Mouse (Mus musculus) MEL (cell line): ENCODE measurements at regions not wholly inside any gene's neighbourhood (a gene's known extent, or its start where the extent isn't known, plus 50 kb on each side); places are given as distances from the start of the nearest gene placed in this dataset.

Experiments used
- DNase-seq: peaks from one replicate; pipeline ENCODE4 v3.0.0; 2011; ENCODE audit warnings: low read depth, low spot score
- H3K27ac ChIP-seq: 2 replicates; pipeline ENCODE4 v1.5.1; 2012; ENCODE audit warnings: low read depth, mild to moderate bottlenecking, control low read depth, low read length, moderate library complexity; ENCODE audit not compliant: control insufficient read depth
- H3K27me3 ChIP-seq, 2 experiments: fragments of 150-350 bp in 1 of 2; sonication (generic) in 1 of 2; 2 replicates each; pipeline ENCODE4 v1.6.1; 2012; ENCODE audit warnings: low read length in 2 of 2, mild to moderate bottlenecking in 2 of 2, improper control_type of control experiment in 1 of 2, moderate library complexity in 1 of 2; ENCODE audit not compliant: insufficient read depth in 2 of 2, control insufficient read depth in 1 of 2
- H3K36me3 ChIP-seq, 2 experiments: 2 replicates each; pipeline ENCODE4 v1.6.1; 2012 to 2014; ENCODE audit warnings: low read length in 2 of 2, improper control_type of control experiment in 1 of 2, inconsistent platforms in 1 of 2, mild to moderate bottlenecking in 1 of 2; ENCODE audit not compliant: insufficient read depth in 2 of 2, control insufficient read depth in 1 of 2
- H3K4me1 ChIP-seq, 2 experiments: fragments of 150-350 bp in 1 of 2; sonication (generic) in 1 of 2; 2 replicates each; pipeline ENCODE4 v1.6.1; 2012; ENCODE audit warnings: low read length in 2 of 2, improper control_type of control experiment in 1 of 2, mild to moderate bottlenecking in 1 of 2; ENCODE audit not compliant: insufficient read depth in 2 of 2, control insufficient read depth in 1 of 2
- H3K4me3 ChIP-seq, 2 experiments: fragments of 150-350 bp in 1 of 2; sonication (generic) in 1 of 2; 2 replicates each; pipeline ENCODE4 v1.5.1; 2012; ENCODE audit warnings: low read depth in 2 of 2, low read length in 2 of 2, mild to moderate bottlenecking in 2 of 2, moderate library complexity in 2 of 2, control low read depth in 1 of 2, improper control_type of control experiment in 1 of 2; ENCODE audit not compliant: control insufficient read depth in 1 of 2, insufficient read depth in 1 of 2
- H3K79me2 ChIP-seq: 2 replicates; pipeline ENCODE4 v1.6.1; 2012; ENCODE audit warnings: mild to moderate bottlenecking, low read length, moderate library complexity; ENCODE audit not compliant: control insufficient read depth, poor library complexity, insufficient read depth
- H3K9ac ChIP-seq: 2 replicates; pipeline ENCODE4 v1.6.1; 2012; ENCODE audit warnings: low read depth, mild to moderate bottlenecking, control low read depth, low read length, moderate library complexity; ENCODE audit not compliant: control insufficient read depth, poor library complexity, severe bottlenecking
- H3K9me3 ChIP-seq: fragments of 150-350 bp; sonication (generic); replicated peaks from 2 replicates; pipeline ENCODE4 v1.6.1; 2012; ENCODE audit warnings: mild to moderate bottlenecking, low read length, improper control_type of control experiment, moderate library complexity; ENCODE audit not compliant: insufficient read depth
- BHLHE40 ChIP-seq: IDR thresholded peaks from 2 replicates; pipeline ENCODE4 v1.6.1; 2012; ENCODE audit warnings: low read depth, mild to moderate bottlenecking, inconsistent platforms, low read length, improper control_type of control experiment, borderline replicate concordance
- CHD1 ChIP-seq: IDR thresholded peaks from 2 replicates; pipeline ENCODE4 v1.6.1; 2012; ENCODE audit warnings: low read depth, mild to moderate bottlenecking, inconsistent platforms, low read length, improper control_type of control experiment
- EP300 ChIP-seq, 2 experiments: IDR thresholded peaks; 2 replicates each; pipeline ENCODE4 v1.6.1; 2011; ENCODE audit warnings: improper control_type of control experiment in 2 of 2, low read length in 2 of 2, low read depth in 1 of 2, mild to moderate bottlenecking in 1 of 2
- GABPA ChIP-seq: IDR thresholded peaks from 2 replicates; pipeline ENCODE4 v1.6.1; 2012; ENCODE audit warnings: low read depth, mild to moderate bottlenecking, inconsistent platforms, low read length, improper control_type of control experiment, moderate library complexity
- HCFC1 ChIP-seq: IDR thresholded peaks from 2 replicates; pipeline ENCODE4 v1.6.1; 2012; ENCODE audit warnings: low read depth, mild to moderate bottlenecking, inconsistent platforms, low read length, improper control_type of control experiment, moderate library complexity
- JUND ChIP-seq: IDR thresholded peaks from 2 replicates; pipeline ENCODE4 v1.6.1; 2011; ENCODE audit warnings: low read depth, mild to moderate bottlenecking, improper control_type of control experiment, low read length
- KAT2A ChIP-seq: conservative IDR thresholded peaks from 2 replicates; pipeline ENCODE4 v1.6.1; 2012; ENCODE audit warnings: low read depth, low read length, improper control_type of control experiment, inconsistent platforms
- MAFK ChIP-seq: IDR thresholded peaks from 2 replicates; pipeline ENCODE4 v1.6.1; 2011; ENCODE audit warnings: low read depth, mild to moderate bottlenecking, low read length, improper control_type of control experiment, borderline replicate concordance
- MAZ ChIP-seq: IDR thresholded peaks from 2 replicates; pipeline ENCODE4 v1.6.1; 2012; ENCODE audit warnings: low read depth, mild to moderate bottlenecking, inconsistent platforms, low read length, improper control_type of control experiment
- MEF2A ChIP-seq: IDR thresholded peaks from 2 replicates; pipeline ENCODE4 v1.6.1; 2014; ENCODE audit warnings: low read depth, mild to moderate bottlenecking, inconsistent platforms, low read length, improper control_type of control experiment; ENCODE audit not compliant: poor library complexity, insufficient replicate concordance, severe bottlenecking; ENCODE audit errors: extremely low read depth
- MYB ChIP-seq: IDR thresholded peaks from 2 replicates; pipeline ENCODE4 v1.6.1; 2011; ENCODE audit warnings: mild to moderate bottlenecking, low read depth, low read length, improper control_type of control experiment
- NELFE ChIP-seq: IDR thresholded peaks from 2 replicates; pipeline ENCODE4 v1.6.1; 2011; ENCODE audit warnings: low read depth, low read length, improper control_type of control experiment
- POLR2A ChIP-seq, 2 experiments: IDR thresholded peaks; 2 replicates each; pipeline ENCODE4 v1.6.1; 2011 to 2012; ENCODE audit warnings: low read length in 2 of 2, mild to moderate bottlenecking in 2 of 2, control low read depth in 1 of 2, improper control_type of control experiment in 1 of 2, low read depth in 1 of 2, moderate library complexity in 1 of 2; ENCODE audit not compliant: control insufficient read depth in 1 of 2, insufficient read depth in 1 of 2, poor library complexity in 1 of 2
- POLR2AphosphoS2 ChIP-seq: IDR thresholded peaks from 2 replicates; pipeline ENCODE4 v1.6.1; 2011; ENCODE audit warnings: low read length, improper control_type of control experiment
- POLR2AphosphoS5 ChIP-seq: IDR thresholded peaks from 2 replicates; pipeline ENCODE4 v1.6.1; 2012; ENCODE audit warnings: low read depth, borderline replicate concordance, mild to moderate bottlenecking, inconsistent platforms, low read length, moderate library complexity, mixed read lengths
- RAD21 ChIP-seq: IDR thresholded peaks from 2 replicates; pipeline ENCODE4 v1.6.1; 2011; ENCODE audit warnings: mild to moderate bottlenecking, low read depth, low read length, improper control_type of control experiment
- SIN3A ChIP-seq: IDR thresholded peaks from 2 replicates; pipeline ENCODE4 v1.6.1; 2012; ENCODE audit warnings: low read length, improper control_type of control experiment, inconsistent platforms
- SMC3 ChIP-seq: IDR thresholded peaks from 2 replicates; pipeline ENCODE4 v1.6.1; 2011; ENCODE audit warnings: low read depth, low read length, improper control_type of control experiment
- TAL1 ChIP-seq: IDR thresholded peaks from 2 replicates; pipeline ENCODE4 v1.6.1; 2012; ENCODE audit warnings: mild to moderate bottlenecking, inconsistent platforms, low read length, moderate library complexity, mixed read lengths
- ZKSCAN1 ChIP-seq: IDR thresholded peaks from 2 replicates; pipeline ENCODE4 v1.6.1; 2012; ENCODE audit warnings: low read depth, mild to moderate bottlenecking, inconsistent platforms, low read length, improper control_type of control experiment, moderate library complexity

- Histone ChIP-seq H3K9ac (no peak overlapping the region), H3K9me3 (no peaks in the 10 kb centered on the region), H3K27me3 (peaks cover 2 to 7% of the 10 kb centered on the region in 2 experiments; a peak in 3 of 4 replicates), H3K4me1 (no peaks in the 10 kb centered on the region), H3K27ac (no peak overlapping the region), H3K4me3 (no peak overlapping the region), H3K36me3 (no peaks in the 10 kb centered on the region), H3K79me2 (no peaks in the 10 kb centered on the region)
- DNase-seq: no peak
- no peak for TF ChIP-seq ZKSCAN1
- TF ChIP-seq MAZ: no peak
- no peak for TF ChIP-seq RAD21
- no peak for TF ChIP-seq NELFE
- no peak for TF ChIP-seq CHD1
- TF ChIP-seq POLR2AphosphoS5: no peak
- TF ChIP-seq MAFK: no peak
- no peak for TF ChIP-seq HCFC1
- TF ChIP-seq MYB: no peak
- no peak for TF ChIP-seq MEF2A
- TF ChIP-seq TAL1: no peak
- TF ChIP-seq POLR2AphosphoS2: no peak
- no peak for TF ChIP-seq POLR2A (IDR thresholded peaks at IDR 0.05; ENCODE audit: control insufficient read depth in 1 of 2, insufficient read depth in 1 of 2, low read depth in 1 of 2, low read length in 2 of 2, poor library complexity in 1 of 2)
Observed at GRCm38 (mm10) chr14:123066344-123066743, 82.5 kb upstream of the Tmtc4 start.

DNA sequence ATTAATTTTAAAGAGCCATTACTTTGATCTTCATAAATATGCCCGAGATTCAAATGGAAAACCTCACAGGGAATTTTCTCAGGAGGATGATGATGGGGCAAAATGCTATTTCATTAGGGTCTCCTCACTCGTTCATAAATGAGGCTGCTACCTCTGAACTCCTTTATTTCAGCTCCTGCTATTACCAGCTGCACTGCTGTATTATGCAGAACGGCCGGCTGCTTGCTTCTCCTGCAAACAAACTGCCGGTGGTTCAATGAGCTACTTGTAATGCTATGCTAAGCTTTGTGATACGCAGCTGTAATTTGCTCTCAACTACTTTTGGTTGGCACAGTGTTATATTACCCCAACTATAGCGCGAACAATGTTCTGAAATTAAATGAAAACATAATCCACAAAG lies 81.7 kb upstream of the Tmtc4 start:
- H3K36me3 ChIP-seq: no peaks in the 10 kb centered on the region
- DNase-seq: no peak
- no peak overlapping the region for H3K9ac ChIP-seq
- H3K27me3 ChIP-seq: peaks cover 2 to 7% of the 10 kb centered on the region in 2 experiments; a peak in 3 of 4 replicates
- no peaks in the 10 kb centered on the region for H3K79me2 ChIP-seq
- no peaks in the 10 kb centered on the region for H3K9me3 ChIP-seq
- no peak overlapping the region for H3K27ac ChIP-seq
- no peak for TF ChIP-seq EP300 (IDR thresholded peaks at IDR 0.05; ENCODE audit: low read depth in 1 of 2, low read length in 2 of 2)
- TF ChIP-seq RAD21: no peak
- TF ChIP-seq KAT2A: no peak
- TF ChIP-seq SMC3: no peak
- TF ChIP-seq ZKSCAN1: no peak
- TF ChIP-seq MYB: no peak
- TF ChIP-seq POLR2A (IDR thresholded peaks at IDR 0.05; ENCODE audit: control insufficient read depth in 1 of 2, insufficient read depth in 1 of 2, low read depth in 1 of 2, low read length in 2 of 2, poor library complexity in 1 of 2): no peak
- TF ChIP-seq GABPA: no peak
- TF ChIP-seq SIN3A: no peak
- TF ChIP-seq MAZ: no peak
- no peak for TF ChIP-seq BHLHE40
- TF ChIP-seq JUND: no peak
- TF ChIP-seq, all 39 proteins: peak for 0
- H3K4me3 ChIP-seq: no peak overlapping the region
- no peaks in the 10 kb centered on the region for H3K4me1 ChIP-seq
